8 mouse cellular contexts compared by ENCODE assay signal in genomic region chr2:157422854-157423705, GRCm38 (mm10). TPM values are rescaled to one million over a fixed set of nuclear protein-coding genes. Genes with fewer than 3 reads are reported as not detected.
DNase-seq lines count a peak whose midpoint lies in the region; ATAC-seq and TF ChIP-seq lines count a peak whose summit lies in the region.

No protein-coding gene starts in this region.

- peaks cover 34% of the 10 kb centered on the region for H3K79me3 ChIP-seq in C2C12 (ENCODE audit: low read depth)

- H3K27ac ChIP-seq in heart, embryonic 13.5 days (replicated peaks) = peak overlapping the region; percentile 78

- H3K4me3 ChIP-seq in C2C12 (ENCODE audit: insufficient read depth, poor library complexity, severe bottlenecking) = peak overlapping the region; percentile 62
- peak overlapping the region; percentile 80 for H3K4me3 ChIP-seq in heart, embryonic 13.5 days

- H3K4me2 ChIP-seq in heart, embryonic 13.5 days = peak overlapping the region; percentile 85

- H3ac ChIP-seq in C2C12 (ENCODE audit: control insufficient read depth, insufficient read length, low read depth) = peak overlapping the region; percentile 29

- DNase-seq in kidney, postnatal 10 days = peak; percentile 83
- peak; percentile 80 for DNase-seq in lung, postnatal 25 days (ENCODE audit: low spot score)
- DNase-seq in yolk sac, embryonic 10.5 days (ENCODE audit: low spot score) = peak; percentile 91
- no peak for DNase-seq in ovary, adult 18-20 months (ENCODE audit: low spot score)
- no peak for DNase-seq in right cerebral cortex, postnatal 25 days

- ATAC-seq in common myeloid progenitor, adult 5-6 weeks (replicated peaks; ENCODE audit: low read depth, poor library complexity, severe bottlenecking) = 0 out of 2 replicates have a peak, but pooled peaks have one; percentile 7
- no peak for ATAC-seq in heart, embryonic 13.5 days (ENCODE audit: extremely low read depth, insufficient number of reproducible peaks, low FRiP score, low TSS enrichment)

- H3K36me3 ChIP-seq in C2C12 (ENCODE audit: control insufficient read depth, insufficient read depth) = peaks cover 9% of the 10 kb centered on the region
- no peaks in the 10 kb centered on the region for H3K36me3 ChIP-seq in heart, embryonic 13.5 days

- no peaks in the 10 kb centered on the region for H3K9me3 ChIP-seq in heart, embryonic 13.5 days

- H3K79me2 ChIP-seq in C2C12 (ENCODE audit: control insufficient read depth, insufficient read depth) = peaks cover 47% of the 10 kb centered on the region

- H3K27me3 ChIP-seq in C2C12 (ENCODE audit: control insufficient read depth, insufficient read depth, insufficient read length) = no peaks in the 10 kb centered on the region
- H3K27me3 ChIP-seq in heart, embryonic 13.5 days (replicated peaks) = no peaks in the 10 kb centered on the region

- WGBS in heart, embryonic 13.5 days = 47% methylated on average over 11 of the region's 11 CpGs

- H3K9ac ChIP-seq in heart, embryonic 13.5 days = peak overlapping the region; percentile 99

- TF ChIP-seq CTCF in C2C12 (IDR thresholded peaks at IDR 0.05; ENCODE audit: control insufficient read depth, insufficient read depth, insufficient read length) = no peak

- peaks cover 60% of the 10 kb centered on the region for H3K4me1 ChIP-seq in heart, embryonic 13.5 days

TF ChIP-seq in C2C12, 6 proteins besides CTCF, POLR2A, EP300 and RAD21:
- no peak for TF ChIP-seq FOSL1 (IDR thresholded peaks at IDR 0.05; ENCODE audit: insufficient read depth, low read length, poor library complexity, severe bottlenecking)
- peak; percentile 50 for TF ChIP-seq MAX (IDR thresholded peaks at IDR 0.05)
- peak; percentile 43 for TF ChIP-seq MYOD1 (IDR thresholded peaks at IDR 0.05; ENCODE audit: control insufficient read depth, insufficient read length, low read depth)
- no peak for TF ChIP-seq USF1 (IDR thresholded peaks at IDR 0.05; ENCODE audit: low read depth)

RNA-seq across cellular contexts. Expression of gene Src, which starts 4.8 kb away (rescaled TPM):
- polyA plus RNA-seq in C2C12 (2012; fragmentation: generic; extraction: Trizol) = 29.3 TPM
- 0.69 and 1.3 TPM in 2 replicates for total RNA-seq in common myeloid progenitor, adult 5-6 weeks (2017)
- polyA plus RNA-seq in heart, embryonic 13.5 days (2015; fragmentation: Nextera tagmentation; extraction: Ambion mirVana) = 7.3 and 7.6 TPM in 2 replicates

RNA-seq across cellular contexts. Expression of gene Manbal, which starts 55.7 kb away (rescaled TPM):
- 51.1 TPM for polyA plus RNA-seq in C2C12 (2012; fragmentation: generic; extraction: Trizol)
- total RNA-seq in common myeloid progenitor, adult 5-6 weeks (2017) = 6.4 and 7.6 TPM in 2 replicates
- polyA plus RNA-seq in heart, embryonic 13.5 days (2015; fragmentation: Nextera tagmentation; extraction: Ambion mirVana) = 64.1 and 65.4 TPM in 2 replicates

Comparison
In these comparisons a context has a peak if more than half of its experiments do, and no peak if none do; other contexts are left out.
1. DNase-seq: peak in kidney, postnatal 10 days (single experiment), lung, postnatal 25 days (single experiment) and yolk sac, embryonic 10.5 days (single experiment); none in ovary, adult 18-20 months (single experiment) and right cerebral cortex, postnatal 25 days (single experiment).